Mouse (Mus musculus) thymus, adult 2 months (tissue): ENCODE data around the gene Zdhhc4.

Experiments
- CTCF ChIP-seq: fragments of 200-500 bp; IDR thresholded peaks from 2 replicates; pipeline ENCODE4 v1.5.1; 2012; ENCODE audit warnings: mild to moderate bottlenecking, control low read depth, low read length, moderate library complexity, borderline replicate concordance; ENCODE audit not compliant: control insufficient read depth, poor library complexity, insufficient read depth; ENCODE audit errors: extremely low read depth
- POLR2A ChIP-seq: fragments of 200-500 bp; IDR thresholded peaks from 2 replicates; pipeline ENCODE4 v1.6.1; 2012; ENCODE audit warnings: mild to moderate bottlenecking, low read length, control low read depth, moderate library complexity; ENCODE audit not compliant: control insufficient read depth, poor library complexity, insufficient read depth; ENCODE audit errors: extremely low read depth

DNA sequence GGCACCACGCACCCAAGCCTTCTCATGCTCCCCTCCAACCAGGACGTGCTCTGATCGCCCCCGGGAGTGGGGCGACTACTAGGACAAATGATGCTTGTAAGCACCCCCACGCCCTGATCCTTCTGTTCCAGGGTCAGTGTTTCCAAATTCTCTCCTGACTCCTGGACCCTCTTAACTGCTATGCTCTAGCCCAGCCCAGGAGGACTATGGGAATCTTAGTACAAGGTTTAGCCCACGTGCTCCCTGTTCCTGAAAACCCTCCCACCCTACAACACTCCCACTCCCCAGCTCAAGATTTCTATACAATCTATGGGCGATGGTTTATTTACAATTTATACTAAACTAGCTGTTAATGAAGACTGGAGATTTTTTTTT lies 13.6 kb downstream of the Zdhhc4 start:
- TF ChIP-seq CTCF, result no peak
- TF ChIP-seq POLR2A, result no peak
